Mouse (Mus musculus): Measurements from ENCODE around the gene Emx1. TPM values are rescaled to one million over a fixed set of nuclear protein-coding genes. Genes with fewer than 3 reads are reported as not detected.

Emx1 gene
- polyA plus RNA-seq, 1 experiment from 2014 or later = not detected

DNA sequence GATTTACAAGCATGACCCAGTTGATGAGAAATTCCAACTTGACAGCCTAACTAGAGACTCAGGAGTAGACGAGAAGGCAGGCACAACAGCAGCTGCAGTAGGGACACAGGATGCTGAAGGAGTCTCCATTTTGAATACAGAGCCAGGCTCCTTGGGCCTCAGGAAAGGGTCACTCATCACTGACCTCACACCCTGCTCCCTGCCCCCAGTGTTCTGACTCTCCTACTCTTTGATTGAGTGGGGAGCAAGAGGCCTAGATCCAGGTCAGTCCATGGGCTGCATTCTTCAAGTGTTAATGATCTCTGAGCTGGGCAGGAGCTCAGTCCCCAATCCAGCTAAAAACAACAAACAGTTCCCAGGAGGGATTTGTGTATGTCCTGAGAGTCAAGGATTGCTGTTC lies 23.4 kb downstream of the Emx1 start:
- Histone ChIP-seq H3K4me3 (ENCODE audit: low read depth, low read length) (no peak overlapping the region), H3K36me3 (ENCODE audit: insufficient read depth, low read length) (no peaks in the 10 kb centered on the region), H3K27ac (ENCODE audit: low read length) (no peak overlapping the region), H3K4me1 (ENCODE audit: insufficient read depth, low read depth, low read length) (no peaks in the 10 kb centered on the region), H3K9me3 (ENCODE audit: low read length) (no peaks in the 10 kb centered on the region), H3K27me3 (replicated peaks; ENCODE audit: insufficient read depth, low read length) (no peaks in the 10 kb centered on the region), H3K9ac (replicated peaks; ENCODE audit: low read depth) (no peak overlapping the region), H3K4me2 (replicated peaks; ENCODE audit: low read depth, low read length) (no peak overlapping the region)
- TF ChIP-seq EP300 (IDR thresholded peaks at IDR 0.05) (no peak), CTCF (IDR thresholded peaks at IDR 0.05) (no peak)
- DNase-seq (ENCODE audit: low spot score) (no peak), ATAC-seq (no peak)
- 41% methylated on average over 1 of the region's 1 CpGs for WGBS

DNA sequence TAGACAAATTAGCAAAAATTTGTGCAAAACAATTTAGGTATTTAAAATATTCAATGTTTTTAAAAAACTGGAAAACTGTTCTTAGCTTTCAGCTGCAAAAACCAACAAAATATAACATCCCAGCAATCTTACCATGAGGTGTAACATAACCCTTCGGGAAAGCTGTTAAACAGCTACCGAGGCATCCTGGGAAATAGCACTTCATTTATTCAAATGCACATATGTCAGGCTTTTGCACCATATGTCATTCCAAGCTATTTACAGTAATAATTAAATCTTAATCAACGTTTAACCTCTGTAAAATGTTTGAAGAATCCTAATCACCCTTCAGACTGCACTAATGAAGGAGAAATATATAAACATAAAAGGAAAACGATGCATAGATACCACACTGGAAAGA lies 31.0 kb downstream of the Emx1 start:
- WGBS = 44% methylated on average over 4 of the region's 4 CpGs
- DNase-seq (ENCODE audit: low spot score) (no peak), ATAC-seq (no peak)
- H3K4me1 ChIP-seq (ENCODE audit: insufficient read depth, low read depth, low read length) = no peaks in the 10 kb centered on the region
- H3K36me3 ChIP-seq (ENCODE audit: insufficient read depth, low read length) = no peaks in the 10 kb centered on the region
- no peak overlapping the region for H3K4me3 ChIP-seq (ENCODE audit: low read depth, low read length)
- H3K4me2 ChIP-seq (replicated peaks; ENCODE audit: low read depth, low read length) = no peak overlapping the region
- H3K27me3 ChIP-seq (replicated peaks; ENCODE audit: insufficient read depth, low read length) = no peaks in the 10 kb centered on the region
- TF ChIP-seq EP300 (IDR thresholded peaks at IDR 0.05) = no peak
- no peak for TF ChIP-seq CTCF (IDR thresholded peaks at IDR 0.05)
- H3K27ac ChIP-seq (ENCODE audit: low read length) = no peak overlapping the region
- no peak overlapping the region for H3K9ac ChIP-seq (replicated peaks; ENCODE audit: low read depth)
- H3K9me3 ChIP-seq (ENCODE audit: low read length) = no peaks in the 10 kb centered on the region

DNA sequence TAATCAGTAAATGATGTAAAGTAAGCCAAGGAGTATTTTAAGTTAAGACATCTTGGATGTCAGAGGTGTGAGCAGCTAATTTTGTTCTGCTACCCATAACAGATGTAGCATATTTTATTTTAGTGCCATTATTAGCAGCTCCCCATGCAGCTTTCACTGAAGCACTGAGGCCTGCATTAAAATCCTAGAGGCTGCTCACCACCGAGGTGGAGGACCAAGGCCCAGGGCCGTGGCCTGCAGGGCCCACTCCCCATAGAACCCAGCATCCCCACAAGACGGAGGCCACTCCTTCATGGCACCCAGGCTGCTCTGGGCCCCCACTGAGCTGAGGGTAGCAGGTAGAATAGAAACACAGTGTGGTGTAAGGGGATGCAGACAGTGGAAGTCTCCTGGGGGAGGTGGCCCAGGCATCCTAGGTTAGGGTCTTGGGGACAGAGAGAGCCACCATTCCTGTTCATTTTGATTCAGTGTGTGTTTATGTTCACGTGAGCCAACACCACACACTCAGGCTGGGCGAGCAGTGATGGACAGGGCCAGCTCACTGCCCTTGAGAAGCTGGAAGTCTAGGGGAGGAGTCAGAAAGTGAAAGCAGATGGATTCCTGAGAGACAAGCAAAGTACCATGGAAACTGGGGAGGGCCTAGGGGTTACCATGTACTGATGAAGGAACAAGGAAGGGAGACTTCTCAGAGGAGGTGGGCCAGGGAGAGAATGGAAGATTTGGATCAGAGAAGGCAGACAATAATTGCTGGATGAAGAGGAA lies 31.6 kb downstream of the Emx1 start:
- DNase-seq (ENCODE audit: low spot score) (no peak), ATAC-seq (no peak)
- TF ChIP-seq EP300 (IDR thresholded peaks at IDR 0.05) = no peak
- TF ChIP-seq CTCF (IDR thresholded peaks at IDR 0.05) = no peak
- H3K9ac ChIP-seq (replicated peaks; ENCODE audit: low read depth) = no peak overlapping the region
- H3K4me2 ChIP-seq (replicated peaks; ENCODE audit: low read depth, low read length) = no peak overlapping the region
- WGBS = 39% methylated on average over 5 of the region's 5 CpGs
- H3K27me3 ChIP-seq (replicated peaks; ENCODE audit: insufficient read depth, low read length) = no peaks in the 10 kb centered on the region
- no peak overlapping the region for H3K4me3 ChIP-seq (ENCODE audit: low read depth, low read length)
- no peaks in the 10 kb centered on the region for H3K36me3 ChIP-seq (ENCODE audit: insufficient read depth, low read length)
- H3K9me3 ChIP-seq (ENCODE audit: low read length) = no peaks in the 10 kb centered on the region
- no peaks in the 10 kb centered on the region for H3K4me1 ChIP-seq (ENCODE audit: insufficient read depth, low read depth, low read length)
- H3K27ac ChIP-seq (ENCODE audit: low read length) = no peak overlapping the region

DNA sequence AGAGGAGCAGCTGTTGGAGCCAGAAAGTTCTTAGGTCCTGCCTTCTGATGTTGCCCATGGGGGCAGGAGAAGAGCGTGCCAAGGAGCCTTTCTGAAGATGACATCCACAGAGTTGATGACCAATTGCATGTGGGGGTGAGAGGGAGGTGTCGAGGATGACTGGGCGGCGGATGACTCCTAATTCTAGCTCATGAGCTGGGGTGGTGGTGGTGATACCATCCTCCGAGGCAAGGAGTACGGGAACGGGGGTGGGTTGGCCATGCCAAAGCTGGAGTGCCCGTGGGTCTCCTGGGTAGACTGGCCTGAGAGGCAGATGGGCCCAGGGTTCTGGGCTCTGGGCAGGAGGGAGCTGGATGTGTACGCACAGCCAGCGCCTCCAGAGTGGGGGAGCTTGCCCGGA lies 32.5 kb downstream of the Emx1 start:
- Histone ChIP-seq H3K9me3 (ENCODE audit: low read length) (no peaks in the 10 kb centered on the region), H3K4me3 (ENCODE audit: low read depth, low read length) (no peak overlapping the region), H3K27ac (ENCODE audit: low read length) (no peak overlapping the region), H3K27me3 (replicated peaks; ENCODE audit: insufficient read depth, low read length) (no peaks in the 10 kb centered on the region), H3K4me1 (ENCODE audit: insufficient read depth, low read depth, low read length) (no peaks in the 10 kb centered on the region), H3K4me2 (replicated peaks; ENCODE audit: low read depth, low read length) (no peak overlapping the region), H3K9ac (replicated peaks; ENCODE audit: low read depth) (no peak overlapping the region), H3K36me3 (ENCODE audit: insufficient read depth, low read length) (no peaks in the 10 kb centered on the region)
- ATAC-seq = no peak
- no peak for DNase-seq (ENCODE audit: low spot score)
- WGBS = 88% methylated on average over 11 of the region's 11 CpGs
- TF ChIP-seq CTCF (IDR thresholded peaks at IDR 0.05) (no peak), EP300 (IDR thresholded peaks at IDR 0.05) (no peak)

DNA sequence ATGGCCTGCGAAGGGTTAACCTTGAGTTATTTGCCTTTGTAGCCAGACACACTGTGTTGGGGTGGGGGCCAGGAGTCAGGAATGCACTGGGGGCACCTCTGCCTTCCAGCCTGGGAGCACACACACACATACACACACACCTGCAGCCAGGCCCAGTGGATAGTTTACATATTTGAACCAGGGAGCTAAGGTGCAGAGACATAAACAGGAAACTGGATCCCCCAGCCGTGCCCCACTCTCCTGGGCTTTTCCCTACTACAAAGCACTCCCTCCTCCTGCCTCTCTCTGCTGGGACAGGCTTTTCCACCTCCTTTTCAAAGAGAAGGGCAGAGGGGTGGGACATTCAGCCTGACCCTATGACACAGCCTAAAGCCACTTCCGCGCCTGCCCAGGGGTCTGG lies 33.7 kb downstream of the Emx1 start:
- TF ChIP-seq CTCF (IDR thresholded peaks at IDR 0.05) (no peak), EP300 (IDR thresholded peaks at IDR 0.05) (no peak)
- ATAC-seq (peak; percentile 53; the same call in 1 of the 2 replicates), DNase-seq (ENCODE audit: low spot score) (no peak)
- H3K4me1 ChIP-seq (ENCODE audit: insufficient read depth, low read depth, low read length) = no peaks in the 10 kb centered on the region
- no peak overlapping the region for H3K4me3 ChIP-seq (ENCODE audit: low read depth, low read length)
- no peak overlapping the region for H3K4me2 ChIP-seq (replicated peaks; ENCODE audit: low read depth, low read length)
- no peaks in the 10 kb centered on the region for H3K27me3 ChIP-seq (replicated peaks; ENCODE audit: insufficient read depth, low read length)
- no peak overlapping the region for H3K9ac ChIP-seq (replicated peaks; ENCODE audit: low read depth)
- no peaks in the 10 kb centered on the region for H3K36me3 ChIP-seq (ENCODE audit: insufficient read depth, low read length)
- no peak overlapping the region for H3K27ac ChIP-seq (ENCODE audit: low read length)
- WGBS = 29% methylated on average over 4 of the region's 4 CpGs
- no peaks in the 10 kb centered on the region for H3K9me3 ChIP-seq (ENCODE audit: low read length)

DNA sequence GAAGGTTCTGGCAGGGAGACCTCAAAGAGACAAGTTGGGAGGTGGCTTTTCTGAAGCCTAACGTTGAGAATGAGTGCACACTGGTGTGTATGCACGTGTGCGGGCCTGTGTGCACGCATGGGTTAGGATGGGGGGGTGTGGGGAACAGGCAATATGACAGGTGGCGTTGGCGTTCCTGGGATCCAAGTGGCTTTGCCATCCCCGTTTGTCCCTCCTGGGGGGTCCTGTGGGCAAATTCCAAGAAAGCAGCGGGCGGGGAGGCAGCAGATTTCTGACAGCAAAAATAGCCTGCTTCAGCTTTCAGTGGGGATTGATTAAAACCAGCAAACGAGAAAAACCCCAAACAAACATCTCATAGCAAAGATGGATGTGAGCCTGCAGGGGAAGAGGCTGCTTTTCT lies 35.3 kb downstream of the Emx1 start:
- H3K36me3 ChIP-seq (ENCODE audit: insufficient read depth, low read length) = no peaks in the 10 kb centered on the region
- H3K4me3 ChIP-seq (ENCODE audit: low read depth, low read length) = no peak overlapping the region
- H3K27me3 ChIP-seq (replicated peaks; ENCODE audit: insufficient read depth, low read length) = no peaks in the 10 kb centered on the region
- H3K27ac ChIP-seq (ENCODE audit: low read length) = no peak overlapping the region
- DNase-seq (ENCODE audit: low spot score) (no peak), ATAC-seq (no peak)
- no peaks in the 10 kb centered on the region for H3K9me3 ChIP-seq (ENCODE audit: low read length)
- H3K4me1 ChIP-seq (ENCODE audit: insufficient read depth, low read depth, low read length) = no peaks in the 10 kb centered on the region
- no peak overlapping the region for H3K9ac ChIP-seq (replicated peaks; ENCODE audit: low read depth)
- no peak overlapping the region for H3K4me2 ChIP-seq (replicated peaks; ENCODE audit: low read depth, low read length)
- no peak for TF ChIP-seq CTCF (IDR thresholded peaks at IDR 0.05)
- WGBS = 83% methylated on average over 10 of the region's 10 CpGs

Data from lung, postnatal 0 days (tissue).